Mouse (Mus musculus) heart, embryonic 13.5 days (tissue): ENCODE results near the gene Gpc5. TPM values are rescaled to one million over a fixed set of nuclear protein-coding genes. Genes with fewer than 3 reads are reported as not detected.

ENCODE experiments used
- ATAC-seq: fragments of 200-750 bp; cut with Nextera tagmentation; 2 replicates; pipeline ENCODE4 v1.8.0; 2017; ENCODE audit warnings: moderate TSS enrichment; ENCODE audit not compliant: insufficient number of reproducible peaks, low FRiP score, low TSS enrichment; ENCODE audit errors: extremely low read depth
- H3K27ac ChIP-seq: fragments of 300-500 bp; sonication (generic); replicated peaks from 2 replicates; pipeline ENCODE4 v1.5.1; 2015; ENCODE audit warnings: moderate library complexity, mild to moderate bottlenecking, inconsistent platforms
- H3K27me3 ChIP-seq: fragments of 300-500 bp; sonication (generic); replicated peaks from 2 replicates; pipeline ENCODE4 v1.6.1; 2015; ENCODE audit warnings: mild to moderate bottlenecking, inconsistent platforms
- H3K36me3 ChIP-seq: fragments of 300-500 bp; sonication (generic); 2 replicates; pipeline ENCODE4 v1.6.1; 2015; ENCODE audit warnings: mild to moderate bottlenecking, inconsistent platforms
- H3K4me1 ChIP-seq: fragments of 300-500 bp; sonication (generic); 2 replicates; pipeline ENCODE4 v1.6.1; 2015; ENCODE audit warnings: inconsistent platforms
- H3K4me2 ChIP-seq: fragments of 300-500 bp; sonication (generic); 2 replicates; pipeline ENCODE4 v1.6.1; 2015; ENCODE audit warnings: inconsistent platforms, mild to moderate bottlenecking, moderate library complexity
- H3K4me3 ChIP-seq: fragments of 300-500 bp; sonication (generic); 2 replicates; pipeline ENCODE4 v1.5.1; 2015; ENCODE audit warnings: moderate library complexity, mild to moderate bottlenecking, inconsistent platforms
- H3K9ac ChIP-seq: fragments of 300-500 bp; sonication (generic); 2 replicates; pipeline ENCODE4 v1.6.1; 2015; ENCODE audit warnings: inconsistent platforms, mild to moderate bottlenecking, moderate library complexity
- H3K9me3 ChIP-seq: fragments of 300-500 bp; sonication (generic); 2 replicates; pipeline ENCODE4 v1.6.1; 2016; ENCODE audit warnings: inconsistent platforms
- WGBS: fragments of 180-500 bp; shearing (Covaris S2); methylation state at CpG from one replicate; pipeline ENCODE4 v1.1.7; 2015; ENCODE audit warnings: mixed read lengths; 5-methylcytosine and 5-hydroxymethylcytosine counted together
- polyA plus RNA-seq: library from polyadenylated mRNA; unstranded; fragments of >200 nt; fragmentation: Nextera tagmentation; extraction: Ambion mirVana; gene quantifications from 2 replicates; pipeline ENCODE4 v1.2.1, GENCODE M21; 2015

Gene Gpc5
- polyA plus RNA-seq, 1 experiment from 2014 or later: 0.19 TPM

DNA sequence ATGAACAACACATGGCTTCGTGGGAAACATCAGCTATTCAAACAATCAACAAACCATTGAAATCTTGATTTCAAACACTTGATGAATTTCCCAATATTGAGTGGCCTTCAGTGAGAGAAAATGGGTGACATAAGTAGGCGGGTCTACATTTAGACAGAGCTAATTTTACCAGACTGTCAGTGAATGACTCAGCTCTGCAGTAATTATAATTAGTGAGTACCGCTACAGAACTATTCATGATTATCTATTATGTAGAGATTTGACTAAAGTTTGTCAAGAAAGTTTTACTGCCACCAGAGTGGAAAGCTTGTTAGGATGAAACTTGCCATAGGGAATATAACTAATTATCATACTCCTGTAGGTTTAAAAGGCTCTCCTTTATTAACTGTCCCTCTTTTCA lies 1323.5 kb downstream of the Gpc5 start:
- H3K27ac ChIP-seq: no peak overlapping the region
- no peak overlapping the region for H3K9ac ChIP-seq
- no peak for ATAC-seq
- H3K4me2 ChIP-seq: no peak overlapping the region
- no peaks in the 10 kb centered on the region for H3K4me1 ChIP-seq
- H3K4me3 ChIP-seq: no peak overlapping the region
- H3K36me3 ChIP-seq: no peaks in the 10 kb centered on the region
- 78% methylated on average over 3 of the region's 3 CpGs for WGBS
- H3K9me3 ChIP-seq: no peaks in the 10 kb centered on the region
- no peaks in the 10 kb centered on the region for H3K27me3 ChIP-seq

DNA sequence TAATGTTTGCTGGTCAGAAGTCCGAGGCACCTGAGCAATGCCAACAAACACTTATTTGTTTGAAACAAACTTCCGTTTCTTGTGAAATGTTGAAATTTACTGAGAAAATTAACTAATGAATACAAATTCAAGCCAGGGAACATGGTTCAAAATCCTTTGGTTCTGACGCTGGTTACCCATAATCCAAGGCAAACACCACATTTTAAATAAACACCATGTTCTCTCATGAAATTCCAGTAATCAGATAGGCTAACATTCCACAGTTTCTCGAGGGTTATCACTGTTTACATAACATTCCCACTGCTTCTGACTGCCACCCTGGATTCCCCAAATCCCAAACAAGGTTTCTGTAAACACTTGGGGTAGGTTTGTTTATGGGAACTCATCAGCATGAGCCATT lies 1356.2 kb downstream of the Gpc5 start:
- ATAC-seq: no peak
- Histone ChIP-seq H3K9me3 (no peaks in the 10 kb centered on the region), H3K27ac (no peak overlapping the region), H3K4me3 (no peak overlapping the region), H3K36me3 (no peaks in the 10 kb centered on the region), H3K4me2 (no peak overlapping the region), H3K9ac (no peak overlapping the region), H3K27me3 (no peaks in the 10 kb centered on the region), H3K4me1 (no peaks in the 10 kb centered on the region)
- WGBS: 42% methylated on average over 4 of the region's 4 CpGs

DNA sequence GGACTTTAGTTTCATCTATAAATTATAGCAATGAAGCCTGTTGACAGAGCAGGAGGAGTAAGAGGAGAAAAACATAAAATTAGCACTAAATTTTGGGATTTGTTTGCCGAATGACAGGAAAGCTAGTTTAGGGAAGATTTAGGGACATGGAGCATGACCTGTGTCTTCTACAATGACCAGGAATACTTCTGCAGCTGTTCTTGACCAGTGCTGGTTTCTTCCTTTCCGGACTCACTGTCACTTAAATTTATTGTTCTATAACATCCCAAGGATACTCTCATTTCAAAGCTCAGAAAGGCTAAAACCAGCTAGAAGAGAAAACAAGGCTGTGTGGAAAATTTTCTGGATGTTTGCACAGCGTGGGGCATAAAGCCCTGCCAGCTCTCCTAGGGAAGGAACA lies 1361.3 kb downstream of the Gpc5 start:
- Histone ChIP-seq H3K4me2 (no peak overlapping the region), H3K4me1 (no peaks in the 10 kb centered on the region), H3K27me3 (no peaks in the 10 kb centered on the region), H3K4me3 (no peak overlapping the region), H3K9me3 (no peaks in the 10 kb centered on the region), H3K27ac (no peak overlapping the region), H3K9ac (no peak overlapping the region), H3K36me3 (no peaks in the 10 kb centered on the region)
- WGBS: 64% methylated on average over 3 of the region's 3 CpGs
- ATAC-seq: no peak

DNA sequence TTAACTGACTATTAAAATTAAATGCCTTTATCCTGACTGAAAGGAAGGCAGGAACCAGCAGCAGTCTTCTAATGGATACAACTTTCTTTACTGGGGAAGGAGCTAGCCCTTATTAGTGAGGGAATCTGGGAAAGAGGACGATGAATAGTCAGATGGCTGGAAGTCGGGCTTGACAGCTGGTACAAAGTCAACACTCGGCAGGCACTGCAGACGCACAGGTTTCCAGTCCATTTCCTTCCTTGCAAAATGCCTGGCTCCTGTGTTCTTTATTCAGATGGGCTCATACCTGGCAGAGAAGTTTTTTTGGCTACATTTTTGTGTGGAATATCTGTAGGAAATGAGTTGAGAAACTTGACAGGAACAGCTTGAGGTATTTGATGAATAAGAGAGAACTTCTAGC lies 1364.2 kb downstream of the Gpc5 start:
- Histone ChIP-seq H3K27me3 (no peaks in the 10 kb centered on the region), H3K9ac (no peak overlapping the region), H3K4me2 (no peak overlapping the region), H3K9me3 (no peaks in the 10 kb centered on the region), H3K4me1 (no peaks in the 10 kb centered on the region), H3K4me3 (no peak overlapping the region), H3K27ac (no peak overlapping the region), H3K36me3 (no peaks in the 10 kb centered on the region)
- ATAC-seq: no peak
- WGBS: 59% methylated on average over 4 of the region's 4 CpGs

DNA sequence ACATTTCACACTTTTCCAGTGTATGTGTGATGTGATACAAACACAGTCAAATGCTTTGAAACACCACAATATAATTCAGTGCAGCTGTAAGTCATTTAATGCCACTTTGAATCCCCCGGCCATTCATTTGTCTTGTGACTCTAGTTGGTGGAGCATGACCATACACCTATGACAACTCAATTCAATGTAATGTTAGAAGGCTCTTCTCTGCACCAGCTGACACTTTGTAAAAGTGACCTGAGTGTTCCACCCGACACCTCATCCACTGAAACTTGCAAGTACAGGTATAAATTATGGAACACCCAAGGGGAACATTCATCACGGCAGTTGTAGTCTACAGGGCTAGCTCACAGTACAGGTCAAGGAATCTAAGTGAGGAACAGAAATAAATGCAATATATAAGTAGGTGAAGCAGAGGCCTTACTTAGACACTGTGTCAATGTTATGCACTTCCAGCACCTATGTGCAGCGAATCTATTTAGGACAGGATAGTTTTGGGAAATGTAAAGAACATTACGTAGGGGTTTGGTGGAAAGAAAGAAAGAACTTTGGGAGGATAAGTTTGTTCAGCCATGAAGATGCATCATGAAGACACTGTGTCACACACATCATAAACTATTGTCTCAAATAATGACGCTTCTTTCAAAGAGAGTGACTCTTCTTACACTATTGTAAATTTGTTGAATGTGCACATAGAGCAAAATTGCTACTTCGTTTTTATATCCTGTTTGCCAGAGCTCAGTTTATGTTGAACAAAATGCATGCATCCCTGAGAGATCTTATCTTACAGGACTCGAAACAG lies 1381.6 kb downstream of the Gpc5 start:
- ATAC-seq: no peak; the same call in 1 of the 2 replicates
- Histone ChIP-seq H3K27ac (no peak overlapping the region), H3K4me1 (no peaks in the 10 kb centered on the region), H3K9me3 (no peaks in the 10 kb centered on the region), H3K4me2 (no peak overlapping the region), H3K4me3 (no peak overlapping the region), H3K36me3 (no peaks in the 10 kb centered on the region), H3K27me3 (no peaks in the 10 kb centered on the region), H3K9ac (no peak overlapping the region)
- 79% methylated on average over 8 of the region's 8 CpGs for WGBS

DNA sequence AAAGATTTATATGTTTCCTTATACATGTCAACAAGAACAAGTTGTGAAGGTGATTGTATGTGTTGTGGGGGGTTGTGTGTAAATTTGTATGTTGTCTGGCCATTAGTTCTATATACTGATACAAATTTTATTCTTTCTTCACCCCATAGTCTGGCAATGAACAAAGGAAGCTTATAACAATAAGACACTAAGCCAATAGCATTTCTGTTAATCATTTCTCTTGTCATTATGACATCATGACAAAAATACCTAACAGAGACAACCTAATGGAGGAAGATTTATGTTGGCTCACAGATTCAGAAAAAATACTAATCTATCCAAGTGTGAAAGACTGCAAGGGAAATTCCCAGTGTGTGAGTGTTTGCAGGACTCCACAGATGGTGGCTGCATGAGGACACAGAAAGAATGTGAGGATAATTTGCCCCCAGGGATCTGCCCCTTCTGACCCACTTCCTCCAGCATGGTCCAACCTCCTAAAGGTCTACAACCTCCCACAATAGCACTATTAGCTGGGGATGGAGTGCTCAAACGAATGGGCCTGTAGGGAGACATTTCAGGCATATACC lies 1402.4 kb downstream of the Gpc5 start:
- WGBS: 40% methylated on average over 1 of the region's 1 CpGs
- Histone ChIP-seq H3K4me3 (no peak overlapping the region), H3K4me1 (no peaks in the 10 kb centered on the region), H3K27ac (no peak overlapping the region), H3K4me2 (no peak overlapping the region), H3K36me3 (no peaks in the 10 kb centered on the region), H3K9me3 (no peaks in the 10 kb centered on the region), H3K9ac (no peak overlapping the region), H3K27me3 (no peaks in the 10 kb centered on the region)
- ATAC-seq: no peak

DNA sequence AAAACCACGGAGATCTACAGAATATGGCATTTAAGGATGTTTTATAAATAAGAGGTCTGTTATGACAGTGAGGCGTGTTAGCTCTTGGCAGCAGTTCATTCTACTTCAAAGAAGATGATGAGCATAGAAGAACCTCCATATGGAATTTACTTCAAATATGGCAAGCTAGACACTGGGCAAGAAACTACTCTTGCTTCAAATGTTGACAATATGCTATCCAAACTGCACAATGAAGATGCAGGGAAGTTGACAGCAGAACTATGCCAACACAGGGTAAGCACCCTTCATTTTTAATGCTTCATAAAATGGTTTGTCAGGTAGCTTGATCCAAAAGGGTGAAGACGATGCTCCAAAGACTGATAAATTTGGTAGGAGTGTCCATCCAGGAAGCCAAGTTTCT lies 1446.2 kb downstream of the Gpc5 start:
- H3K4me1 ChIP-seq: no peaks in the 10 kb centered on the region
- H3K27me3 ChIP-seq: no peaks in the 10 kb centered on the region
- ATAC-seq: no peak
- H3K36me3 ChIP-seq: no peaks in the 10 kb centered on the region
- H3K4me3 ChIP-seq: no peak overlapping the region
- H3K27ac ChIP-seq: no peak overlapping the region
- no peak overlapping the region for H3K4me2 ChIP-seq
- no peaks in the 10 kb centered on the region; the same call in 1 of the 2 replicates for H3K9me3 ChIP-seq
- H3K9ac ChIP-seq: no peak overlapping the region
- 65% methylated on average over 3 of the region's 3 CpGs for WGBS

DNA sequence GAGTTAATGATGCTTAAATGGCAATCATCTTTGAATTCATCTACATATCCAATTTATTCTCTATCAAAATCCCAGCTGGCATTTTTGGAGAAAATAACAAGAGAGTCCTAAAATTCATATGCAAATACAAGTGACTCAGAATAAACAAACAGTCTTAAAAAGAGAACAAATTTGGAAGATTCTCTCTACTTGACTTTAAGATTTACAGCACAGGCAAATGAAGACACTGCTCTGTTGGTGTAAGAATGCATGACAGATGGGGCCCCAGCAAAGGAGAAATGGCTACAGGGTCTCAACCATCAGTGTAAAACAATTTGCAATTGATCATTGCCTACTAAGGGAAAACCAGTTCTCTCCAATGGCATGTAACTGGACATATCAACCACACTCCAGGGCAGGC lies 1451.7 kb downstream of the Gpc5 start:
- no peaks in the 10 kb centered on the region for H3K36me3 ChIP-seq
- no peak for ATAC-seq
- H3K27me3 ChIP-seq: no peaks in the 10 kb centered on the region
- no peak overlapping the region for H3K4me3 ChIP-seq
- H3K4me2 ChIP-seq: no peak overlapping the region
- H3K4me1 ChIP-seq: no peaks in the 10 kb centered on the region
- no peak overlapping the region for H3K9ac ChIP-seq
- no peak overlapping the region for H3K27ac ChIP-seq
- no peaks in the 10 kb centered on the region for H3K9me3 ChIP-seq

DNA sequence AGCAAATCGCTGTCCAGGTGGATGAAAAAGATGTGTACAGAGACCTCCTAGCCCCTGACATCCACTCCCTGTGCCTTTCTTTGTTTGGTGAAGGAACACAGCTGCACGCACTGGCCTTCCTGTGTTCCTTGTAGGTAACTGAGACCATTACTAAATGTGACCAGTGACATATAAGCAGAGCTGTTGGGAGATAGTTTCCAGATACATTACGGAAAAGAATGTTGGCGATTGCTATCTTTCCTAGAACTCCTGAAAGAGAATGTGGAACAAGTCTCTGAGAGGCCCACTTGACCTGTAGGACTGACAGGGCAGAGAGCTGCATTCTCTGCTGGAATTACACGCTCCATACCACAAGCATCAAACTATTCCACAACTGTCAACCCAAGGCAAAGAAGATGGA lies 1459.4 kb downstream of the Gpc5 start:
- ATAC-seq: no peak
- H3K9me3 ChIP-seq: no peaks in the 10 kb centered on the region
- peaks cover 17% of the 10 kb centered on the region for H3K4me1 ChIP-seq
- H3K4me2 ChIP-seq: 0 out of 2 replicates have a peak overlapping the region, but pooled peaks have one; percentile 2
- no peaks in the 10 kb centered on the region for H3K36me3 ChIP-seq
- H3K9ac ChIP-seq: no peak overlapping the region
- WGBS: 18% methylated on average over 5 of the region's 5 CpGs
- H3K4me3 ChIP-seq: no peak overlapping the region
- no peaks in the 10 kb centered on the region for H3K27me3 ChIP-seq
- H3K27ac ChIP-seq: no peak overlapping the region

DNA sequence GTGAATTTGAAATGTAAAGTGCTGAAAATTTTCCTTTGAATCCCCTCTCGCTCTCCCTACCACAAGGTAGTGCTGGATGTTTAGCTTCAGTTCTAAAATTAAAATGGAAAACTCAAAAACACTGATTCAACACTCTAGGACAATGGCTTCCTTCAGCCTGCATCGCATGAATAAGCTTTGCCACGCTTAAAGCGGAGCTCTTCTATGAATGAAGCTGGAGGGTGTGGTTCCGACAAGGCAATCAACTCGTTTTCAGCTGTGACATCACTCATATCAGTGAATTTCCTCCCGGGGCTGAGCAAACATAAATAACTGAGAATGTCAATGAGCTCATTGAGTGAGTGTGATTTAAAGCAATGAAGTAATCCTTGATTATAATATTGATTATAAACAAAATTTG lies 1461.3 kb downstream of the Gpc5 start:
- no peak overlapping the region for H3K27ac ChIP-seq
- no peak overlapping the region for H3K4me2 ChIP-seq
- 40% methylated on average over 7 of the region's 7 CpGs for whole genome bisulfite sequencing
- no peak for ATAC-seq
- H3K9me3 ChIP-seq: no peaks in the 10 kb centered on the region
- no peak overlapping the region for H3K4me3 ChIP-seq
- no peaks in the 10 kb centered on the region for H3K36me3 ChIP-seq
- no peak overlapping the region for H3K9ac ChIP-seq
- no peaks in the 10 kb centered on the region for H3K27me3 ChIP-seq
- H3K4me1 ChIP-seq: peaks cover 17% of the 10 kb centered on the region

DNA sequence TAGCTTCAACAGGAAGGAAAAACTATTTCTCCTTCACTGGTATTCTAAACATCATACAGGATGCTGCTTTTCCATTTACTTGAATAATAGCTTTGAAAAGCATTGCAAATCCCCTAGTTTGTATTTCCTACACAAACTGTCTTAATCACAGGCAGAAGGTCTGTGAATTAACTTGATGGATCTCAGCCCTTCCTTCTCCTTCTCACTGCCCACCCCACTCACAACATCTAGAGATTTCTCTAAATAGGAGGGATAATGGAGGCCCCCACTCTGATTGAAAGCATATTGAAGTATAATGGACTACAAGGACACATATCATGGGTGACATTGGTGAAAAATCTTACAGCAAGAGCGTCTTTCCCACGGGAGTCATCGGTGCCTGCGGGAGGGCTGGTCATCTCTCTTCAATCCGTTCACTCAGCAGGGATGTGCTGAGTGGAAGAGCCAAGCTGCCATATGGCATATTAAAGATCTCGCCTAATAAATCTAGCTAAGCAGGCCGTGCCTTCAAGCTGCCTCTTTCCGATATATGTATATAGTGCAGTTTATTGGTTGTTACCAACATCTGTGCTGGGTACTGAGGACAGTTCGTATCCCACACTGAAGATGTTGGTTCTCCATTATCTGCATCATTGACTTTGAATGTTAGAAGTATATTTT lies 1466.3 kb downstream of the Gpc5 start:
- Histone ChIP-seq H3K27ac (no peak overlapping the region), H3K4me2 (no peak overlapping the region), H3K36me3 (no peaks in the 10 kb centered on the region), H3K4me3 (no peak overlapping the region), H3K27me3 (no peaks in the 10 kb centered on the region), H3K9me3 (no peaks in the 10 kb centered on the region), H3K9ac (no peak overlapping the region), H3K4me1 (peaks cover 2% of the 10 kb centered on the region)
- WGBS: 79% methylated on average over 9 of the region's 9 CpGs
- ATAC-seq: no peak

DNA sequence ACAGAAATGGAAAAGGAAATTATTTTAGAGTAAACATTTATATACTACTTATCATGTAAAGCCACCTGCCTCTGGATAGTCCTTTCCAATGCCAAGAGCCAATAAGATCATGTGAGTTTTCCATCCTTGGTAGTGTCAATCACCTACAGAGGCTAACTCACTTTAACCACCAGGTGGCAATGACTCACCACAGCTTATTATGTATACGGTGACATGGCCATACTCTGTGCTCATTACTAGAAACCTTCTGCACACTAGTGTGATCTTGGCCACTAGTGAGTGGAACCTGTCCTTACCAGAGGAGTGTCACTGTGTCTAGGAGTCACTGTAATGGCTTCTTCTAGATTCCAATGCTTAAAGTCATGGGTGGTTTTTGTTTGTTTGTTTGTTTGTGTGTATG lies 1468.0 kb downstream of the Gpc5 start:
- 36% methylated on average over 1 of the region's 1 CpGs for WGBS

More for the DNA sequence above, 1468.0 kb downstream of the Gpc5 start:
- Histone ChIP-seq H3K36me3 (no peaks in the 10 kb centered on the region), H3K4me1 (no peaks in the 10 kb centered on the region), H3K4me2 (no peak overlapping the region), H3K4me3 (no peak overlapping the region), H3K27me3 (no peaks in the 10 kb centered on the region), H3K27ac (no peak overlapping the region), H3K9me3 (no peaks in the 10 kb centered on the region), H3K9ac (no peak overlapping the region)
- ATAC-seq: no peak
